In the genomic region with DNA sequence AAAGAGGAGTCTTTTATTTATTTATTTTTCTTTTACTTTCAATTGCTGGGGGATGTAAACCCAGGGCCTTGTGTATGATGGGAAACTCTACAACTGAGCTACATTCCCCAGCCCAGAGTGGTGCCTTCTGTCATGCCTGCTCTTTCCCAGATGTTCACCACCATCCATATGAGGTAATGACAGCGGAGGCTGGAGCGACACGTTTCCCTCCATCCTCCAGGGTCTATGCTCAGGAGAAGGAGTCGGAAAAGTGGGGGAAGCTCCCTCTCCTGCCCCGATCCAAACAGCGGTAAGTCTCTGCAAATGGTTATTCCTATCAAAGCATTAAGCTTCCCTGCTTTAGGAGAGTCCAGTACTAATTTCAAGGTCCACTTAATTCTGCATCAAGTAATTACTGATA, we compare ENCODE assay signal across 13 mouse cellular contexts.
A peak's percentile ranks its signal among the peaks of the same experiment; 100 is the strongest.
DNase-seq lines count a peak whose midpoint lies in the region; ATAC-seq lines count a peak whose summit lies in the region.
"Had no signal": no experiment of that assay in that cellular context is flagged by ENCODE, and none has a peak within 500 bp of the region (broad histone marks: within the 10 kb centered on the region; RNA-seq: fewer than 3 reads in every experiment).

No protein-coding gene starts in this region.

- WGBS in forebrain, embryonic 11.5 days: 90% methylated on average over 6 of the region's 6 CpGs
- 89% methylated on average over 6 of the region's 6 CpGs for WGBS in forebrain, embryonic 10.5 days
- 74% methylated on average over 6 of the region's 6 CpGs for WGBS in midbrain, embryonic 13.5 days
- 56% methylated on average over 6 of the region's 6 CpGs for WGBS in midbrain, embryonic 16.5 days
- WGBS in limb, embryonic 11.5 days: 51% methylated on average over 6 of the region's 6 CpGs
- WGBS in neural tube, embryonic 15.5 days: 38% methylated on average over 6 of the region's 6 CpGs

- no peaks in the 10 kb centered on the region for H3K36me3 ChIP-seq in forebrain, embryonic 11.5 days (ENCODE audit: control insufficient read depth, insufficient read depth, low read length)
- no peaks in the 10 kb centered on the region for H3K36me3 ChIP-seq in forebrain, embryonic 10.5 days (replicated peaks)
- H3K36me3 ChIP-seq in midbrain, embryonic 13.5 days: 0 out of 2 replicates have a peak, but pooled peaks cover 3% of the 10 kb centered on the region
- H3K36me3 ChIP-seq in midbrain, embryonic 16.5 days (ENCODE audit: control insufficient read depth, insufficient read depth, low read length): no peaks in the 10 kb centered on the region
- no peaks in the 10 kb centered on the region for H3K36me3 ChIP-seq in limb, embryonic 11.5 days (ENCODE audit: control insufficient read depth, insufficient read depth, low read length)
- H3K36me3 ChIP-seq in neural tube, embryonic 15.5 days: no peaks in the 10 kb centered on the region
- H3K36me3 ChIP-seq: heart, embryonic 13.5 days had no signal

- H3K9me3 ChIP-seq in forebrain, embryonic 11.5 days (ENCODE audit: control insufficient read depth, low read length): no peaks in the 10 kb centered on the region
- H3K9me3 ChIP-seq in forebrain, embryonic 10.5 days: no peaks in the 10 kb centered on the region
- no peaks in the 10 kb centered on the region for H3K9me3 ChIP-seq in midbrain, embryonic 13.5 days
- H3K9me3 ChIP-seq in midbrain, embryonic 16.5 days (replicated peaks; ENCODE audit: control insufficient read depth, low read length, poor library complexity, severe bottlenecking): no peaks in the 10 kb centered on the region
- H3K9me3 ChIP-seq in limb, embryonic 11.5 days (ENCODE audit: control insufficient read depth, low read length): no peaks in the 10 kb centered on the region
- H3K9me3 ChIP-seq in neural tube, embryonic 15.5 days (replicated peaks): no peaks in the 10 kb centered on the region
- H3K9me3 ChIP-seq: heart, embryonic 13.5 days had no signal

- no peak overlapping the region for H3K4me2 ChIP-seq in forebrain, embryonic 11.5 days (ENCODE audit: low read depth, low read length, severe bottlenecking)
- H3K4me2 ChIP-seq in midbrain, embryonic 13.5 days (replicated peaks): no peak overlapping the region
- no peak overlapping the region for H3K4me2 ChIP-seq in midbrain, embryonic 16.5 days (ENCODE audit: low read length)
- H3K4me2 ChIP-seq in limb, embryonic 11.5 days (ENCODE audit: low read depth, severe bottlenecking): peak overlapping the region; percentile 36; the same call in 1 of the 2 replicates
- peak overlapping the region; percentile 25; the same call in 1 of the 2 replicates for H3K4me2 ChIP-seq in neural tube, embryonic 15.5 days
- H3K4me2 ChIP-seq: heart, embryonic 13.5 days had no signal

- no peaks in the 10 kb centered on the region; the same call in 1 of the 2 replicates for H3K4me1 ChIP-seq in forebrain, embryonic 11.5 days (replicated peaks; ENCODE audit: control insufficient read depth, insufficient read depth, low read length)
- H3K4me1 ChIP-seq in forebrain, embryonic 10.5 days: peaks cover 29% of the 10 kb centered on the region
- H3K4me1 ChIP-seq in midbrain, embryonic 13.5 days (replicated peaks): peaks cover 37% of the 10 kb centered on the region
- peaks cover 16% of the 10 kb centered on the region for H3K4me1 ChIP-seq in midbrain, embryonic 16.5 days (ENCODE audit: control insufficient read depth, insufficient read depth, low read length)
- H3K4me1 ChIP-seq in limb, embryonic 11.5 days (ENCODE audit: control insufficient read depth, insufficient read depth, low read length): peaks cover 23% of the 10 kb centered on the region
- H3K4me1 ChIP-seq in neural tube, embryonic 15.5 days: peaks cover 42% of the 10 kb centered on the region

- H3K9ac ChIP-seq in forebrain, embryonic 11.5 days (ENCODE audit: low read length): no peak overlapping the region
- H3K9ac ChIP-seq in midbrain, embryonic 13.5 days (replicated peaks): no peak overlapping the region
- no peak overlapping the region for H3K9ac ChIP-seq in midbrain, embryonic 16.5 days (ENCODE audit: low read depth, low read length)
- no peak overlapping the region for H3K9ac ChIP-seq in limb, embryonic 11.5 days (ENCODE audit: low read length)
- no peak overlapping the region for H3K9ac ChIP-seq in neural tube, embryonic 15.5 days (replicated peaks)
- H3K9ac ChIP-seq: heart, embryonic 13.5 days had no signal

- no peak for DNase-seq in forebrain, embryonic 11.5 days (ENCODE audit: low spot score)
- DNase-seq in forebrain, embryonic 10.5 days (ENCODE audit: extremely low spot score, low spot score): no peak
- peak; percentile 41 for DNase-seq in limb, embryonic 11.5 days (ENCODE audit: low spot score)
- no peak for DNase-seq in right cerebral cortex, adult 2 months (ENCODE audit: low spot score in 2 of 2)
- no peak for DNase-seq in adrenal gland, adult 2 months
- DNase-seq: adrenal gland, postnatal 25 days; gastrocnemius, postnatal 25 days; lung, adult 18-20 months had no signal

- ATAC-seq in forebrain, embryonic 11.5 days (replicated peaks; ENCODE audit: low FRiP score): peak; percentile 46; the same call in 1 of the 2 replicates
- ATAC-seq in midbrain, embryonic 13.5 days: peak; percentile 38
- ATAC-seq in midbrain, embryonic 16.5 days: no peak
- ATAC-seq in limb, embryonic 11.5 days (ENCODE audit: insufficient number of reproducible peaks, low FRiP score, low TSS enrichment, low read depth): peak; percentile 38
- ATAC-seq in neural tube, embryonic 15.5 days (ENCODE audit: low FRiP score): peak; percentile 51

- no peak overlapping the region for H3K4me3 ChIP-seq in forebrain, embryonic 11.5 days (ENCODE audit: low read depth, low read length)
- no peak overlapping the region for H3K4me3 ChIP-seq in forebrain, embryonic 10.5 days
- H3K4me3 ChIP-seq in midbrain, embryonic 13.5 days (replicated peaks): no peak overlapping the region
- H3K4me3 ChIP-seq in midbrain, embryonic 16.5 days (ENCODE audit: low read depth, low read length): no peak overlapping the region
- H3K4me3 ChIP-seq in limb, embryonic 11.5 days (ENCODE audit: low read depth, low read length): no peak overlapping the region
- H3K4me3 ChIP-seq in neural tube, embryonic 15.5 days (replicated peaks): no peak overlapping the region
- H3K4me3 ChIP-seq: heart, embryonic 13.5 days had no signal

- no peaks in the 10 kb centered on the region for H3K27me3 ChIP-seq in forebrain, embryonic 11.5 days (ENCODE audit: control insufficient read depth, insufficient read depth, low read length)
- H3K27me3 ChIP-seq in forebrain, embryonic 10.5 days (ENCODE audit: poor library complexity, severe bottlenecking): no peaks in the 10 kb centered on the region
- no peaks in the 10 kb centered on the region for H3K27me3 ChIP-seq in midbrain, embryonic 13.5 days
- no peaks in the 10 kb centered on the region for H3K27me3 ChIP-seq in midbrain, embryonic 16.5 days (ENCODE audit: control insufficient read depth, insufficient read depth, low read depth, low read length)
- no peaks in the 10 kb centered on the region for H3K27me3 ChIP-seq in limb, embryonic 11.5 days (ENCODE audit: control insufficient read depth, insufficient read depth, low read length)
- H3K27me3 ChIP-seq in neural tube, embryonic 15.5 days (replicated peaks): no peaks in the 10 kb centered on the region
- H3K27me3 ChIP-seq: heart, embryonic 13.5 days had no signal

- no peak overlapping the region for H3K27ac ChIP-seq in forebrain, embryonic 11.5 days (ENCODE audit: low read depth, low read length)
- H3K27ac ChIP-seq in forebrain, embryonic 10.5 days: no peak overlapping the region
- peak overlapping the region; percentile 74 for H3K27ac ChIP-seq in midbrain, embryonic 13.5 days
- H3K27ac ChIP-seq in midbrain, embryonic 16.5 days (ENCODE audit: low read length): no peak overlapping the region
- peak overlapping the region; percentile 76 for H3K27ac ChIP-seq in limb, embryonic 11.5 days (replicated peaks; ENCODE audit: low read depth, low read length)
- peak overlapping the region; percentile 68 for H3K27ac ChIP-seq in neural tube, embryonic 15.5 days (replicated peaks)
- H3K27ac ChIP-seq: heart, embryonic 13.5 days; macrophage had no signal

Comparison
In these comparisons a context has a peak if more than half of its experiments do, and no peak if none do; other contexts are left out.
1. H3K27ac ChIP-seq: peak in midbrain, embryonic 13.5 days (single experiment), limb, embryonic 11.5 days (single experiment) and neural tube, embryonic 15.5 days (single experiment); none in forebrain, embryonic 11.5 days (single experiment), forebrain, embryonic 10.5 days (single experiment) and midbrain, embryonic 16.5 days (single experiment).
2. H3K4me2 ChIP-seq: peak in limb, embryonic 11.5 days (single experiment) and neural tube, embryonic 15.5 days (single experiment); none in forebrain, embryonic 11.5 days (single experiment), midbrain, embryonic 13.5 days (single experiment) and midbrain, embryonic 16.5 days (single experiment).